Mouse (Mus musculus) heart, adult 2 months (tissue): ENCODE results near the gene Gm49387.
A peak's percentile ranks its signal among the peaks of the same experiment; 100 is the strongest.

Source experiments
- CTCF ChIP-seq: fragments of 200-600 bp; IDR thresholded peaks from 2 replicates; pipeline ENCODE4 v1.8.1; 2022; ENCODE audit warnings: antibody characterized with exemption, mild to moderate bottlenecking, moderate library complexity
- EP300 ChIP-seq: fragments of 200-500 bp; IDR thresholded peaks from 2 replicates; pipeline ENCODE4 v1.6.1; 2011; ENCODE audit warnings: low read depth, low read length, control low read depth; ENCODE audit not compliant: insufficient read depth
- POLR2A ChIP-seq: fragments of 200-500 bp; IDR thresholded peaks from 2 replicates; pipeline ENCODE4 v1.6.1; 2011; ENCODE audit warnings: mild to moderate bottlenecking, low read depth, low read length, control low read depth; ENCODE audit not compliant: insufficient read depth

DNA sequence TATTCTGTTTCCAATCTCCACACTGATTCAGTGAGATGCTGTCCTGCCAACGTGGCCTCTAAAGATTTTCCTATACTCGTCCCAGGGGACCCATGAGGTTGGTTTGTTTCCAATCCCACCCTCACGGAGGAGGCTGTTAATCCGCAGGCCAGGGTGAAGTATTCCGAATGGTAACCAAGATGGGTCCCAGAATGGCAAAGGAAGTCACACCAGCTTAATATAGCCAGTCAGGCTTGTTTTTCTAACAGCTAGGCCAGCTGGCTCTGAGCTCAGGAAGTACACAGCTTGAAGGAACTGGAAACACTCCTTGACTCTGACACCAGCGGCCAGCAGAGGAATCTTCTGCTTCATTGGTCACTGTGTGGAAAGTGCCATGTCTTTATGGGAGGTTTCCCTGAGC lies 103.4 kb downstream of the Gm49387 start:
- TF ChIP-seq EP300 (no peak), POLR2A (no peak), CTCF (peak; percentile 9; the same call in 1 of the 2 replicates)
